Mouse (Mus musculus) c-Kit-positive CD71-positive TER-119-negative erythroid progenitor cells, embryonic 14.5 days (primary cell): ENCODE data around the gene Armcx1.
"Not testable (repeated sequence)": the region's sequence is repeated elsewhere in the genome, so short reads cannot be mapped to it uniquely, and the experiment has no call there.

Experiments used
- DNase-seq: peaks from one replicate; pipeline ENCODE4 v3.0.0-alpha.2; 2013; ENCODE audit warnings: low read depth

Armcx1 gene

GRCm38 (mm10) chrX:134717752-134718308, at the start of gene Armcx1:
Armcx1 (plus strand) TSS chrX:134717963.
- DNase-seq = peak; percentile 37

GRCm38 (mm10) chrX:134675022-134675421, 42.7 kb upstream of the Armcx1 start:
- DNase-seq = no peak

GRCm38 (mm10) chrX:134675959-134676358, 41.8 kb upstream of the Armcx1 start:
- DNase-seq = no peak

GRCm38 (mm10) chrX:134684936-134685335, 32.8 kb upstream of the Armcx1 start:
- DNase-seq = no peak

GRCm38 (mm10) chrX:134686267-134686666, 31.5 kb upstream of the Armcx1 start, which contains the start of gene Armcx4:
Armcx4 (plus strand) TSS chrX:134686519.
- DNase-seq = no peak

- no peak for DNase-seq
Measured at GRCm38 (mm10) chrX:134686739-134687171, 31.0 kb upstream of the Armcx1 start.

- DNase-seq = no peak
Measured at GRCm38 (mm10) chrX:134689676-134690075, 28.1 kb upstream of the Armcx1 start.

GRCm38 (mm10) chrX:134690871-134691539, 26.8 kb upstream of the Armcx1 start:
- no peak for DNase-seq

GRCm38 (mm10) chrX:134691540-134691935, 26.2 kb upstream of the Armcx1 start:
- no peak for DNase-seq

GRCm38 (mm10) chrX:134716863-134717262, 900 bp upstream of the Armcx1 start:
- DNase-seq = no peak

- DNase-seq = no peak
Measured at GRCm38 (mm10) chrX:134718524-134718923, 761 bp downstream of the Armcx1 start.

- DNase-seq = not testable (repeated sequence)
Measured at GRCm38 (mm10) chrX:134723762-134724161, 6.0 kb downstream of the Armcx1 start.

- no peak for DNase-seq
Measured at GRCm38 (mm10) chrX:134729778-134730177, 12.0 kb downstream of the Armcx1 start.

GRCm38 (mm10) chrX:134737796-134738195, 20.0 kb downstream of the Armcx1 start:
- DNase-seq = no peak

- no peak for DNase-seq
Measured at GRCm38 (mm10) chrX:134739160-134739559, 21.4 kb downstream of the Armcx1 start.

- no peak for DNase-seq
Measured at GRCm38 (mm10) chrX:134741862-134742261, 24.1 kb downstream of the Armcx1 start.

- no peak for DNase-seq
Measured at GRCm38 (mm10) chrX:134746459-134746858, 28.7 kb downstream of the Armcx1 start.

- peak; percentile 50 for DNase-seq
Measured at GRCm38 (mm10) chrX:134750764-134751592, 33.2 kb downstream of the Armcx1 start, which contains the start of gene Armcx6. Armcx6 (minus strand) TSS chrX:134751417.

GRCm38 (mm10) chrX:134751910-134752309, 34.1 kb downstream of the Armcx1 start:
- no peak for DNase-seq

GRCm38 (mm10) chrX:134752584-134752983, 34.8 kb downstream of the Armcx1 start:
- DNase-seq = no peak

GRCm38 (mm10) chrX:134756434-134757292, 38.9 kb downstream of the Armcx1 start, which contains the start of gene Armcx3:
Armcx3 (plus strand) TSS chrX:134756595.
- DNase-seq = peak; percentile 52
